Mouse (Mus musculus): ENCODE results near the gene Dgkd. TPM values are rescaled to one million over a fixed set of nuclear protein-coding genes. Genes with fewer than 3 reads are reported as not detected.

Dgkd gene
- polyA plus RNA-seq, 1 experiment from 2014 or later = 37.8 TPM

GRCm38 (mm10) chr1:87961459-87962167 is 108.5 kb downstream of the Dgkd start:
- H3K9me3 ChIP-seq (replicated peaks) = no peaks in the 10 kb centered on the region
- H3K4me3 ChIP-seq = no peak overlapping the region
- peaks cover 16% of the 10 kb centered on the region for H3K4me1 ChIP-seq
- H3K36me3 ChIP-seq = peaks cover 79% of the 10 kb centered on the region
- DNase-seq (ENCODE audit: low spot score) = no peak
- H3K27me3 ChIP-seq (ENCODE audit: low read depth, poor library complexity, severe bottlenecking) = no peaks in the 10 kb centered on the region
- 83% methylated on average over 2 of the region's 2 CpGs for WGBS
- H3K27ac ChIP-seq (replicated peaks) = peak overlapping the region; percentile 64; the same call in 1 of the 2 replicates

GRCm38 (mm10) chr1:87970381-87970780 is 117.3 kb downstream of the Dgkd start:
- no peaks in the 10 kb centered on the region for H3K9me3 ChIP-seq (replicated peaks)
- H3K4me1 ChIP-seq = peaks cover 12% of the 10 kb centered on the region
- no peak for DNase-seq (ENCODE audit: low spot score)
- H3K27ac ChIP-seq (replicated peaks) = no peak overlapping the region
- 88% methylated on average over 4 of the region's 4 CpGs for WGBS
- peaks cover 17% of the 10 kb centered on the region; the same call in 1 of the 2 replicates for H3K27me3 ChIP-seq (ENCODE audit: low read depth, poor library complexity, severe bottlenecking)
- H3K4me3 ChIP-seq = no peak overlapping the region
- H3K36me3 ChIP-seq = peaks cover 60% of the 10 kb centered on the region

GRCm38 (mm10) chr1:87982291-87982690 is 129.2 kb downstream of the Dgkd start:
- Histone ChIP-seq H3K4me1 (no peaks in the 10 kb centered on the region), H3K9me3 (replicated peaks) (no peaks in the 10 kb centered on the region), H3K27me3 (ENCODE audit: low read depth, poor library complexity, severe bottlenecking) (no peaks in the 10 kb centered on the region), H3K36me3 (peaks cover 99% of the 10 kb centered on the region), H3K4me3 (no peak overlapping the region), H3K27ac (replicated peaks) (no peak overlapping the region)
- 88% methylated on average over 4 of the region's 4 CpGs for WGBS
- no peak for DNase-seq (ENCODE audit: low spot score)

- peaks cover 97% of the 10 kb centered on the region for H3K36me3 ChIP-seq
- no peaks in the 10 kb centered on the region for H3K9me3 ChIP-seq (replicated peaks)
- no peak overlapping the region for H3K4me3 ChIP-seq
- WGBS = 94% methylated on average over 2 of the region's 2 CpGs
- H3K27ac ChIP-seq (replicated peaks) = no peak overlapping the region
- no peaks in the 10 kb centered on the region for H3K27me3 ChIP-seq (ENCODE audit: low read depth, poor library complexity, severe bottlenecking)
- DNase-seq (ENCODE audit: low spot score) = no peak
- H3K4me1 ChIP-seq = no peaks in the 10 kb centered on the region
These were observed 139.6 kb downstream of the Dgkd start for GRCm38 (mm10) chr1:87992716-87993115.

Other genes with a start within 250 kb of the Dgkd start
- 3.3 and 3.6 TPM in 2 replicates for gene Inpp5d, start 233.0 kb upstream of the Dgkd start, polyA plus RNA-seq (2016; fragmentation: Nextera tagmentation; extraction: Ambion mirVana)
- 33.2 and 39.8 TPM in 2 replicates for gene Atg16l1, start 97.4 kb upstream of the Dgkd start, polyA plus RNA-seq (2016; fragmentation: Nextera tagmentation; extraction: Ambion mirVana)
- gene Sag, start 49.6 kb upstream of the Dgkd start, polyA plus RNA-seq (2016; fragmentation: Nextera tagmentation; extraction: Ambion mirVana) = 2.2 and 2.7 TPM in 2 replicates
- 30.9 and 35.0 TPM in 2 replicates for gene Usp40, start 155.3 kb downstream of the Dgkd start, polyA plus RNA-seq (2016; fragmentation: Nextera tagmentation; extraction: Ambion mirVana)
- gene Ugt1a10, start 202.1 kb downstream of the Dgkd start, polyA plus RNA-seq (2016; fragmentation: Nextera tagmentation; extraction: Ambion mirVana) = not detected in 2 replicates
- gene Ugt1a9, start 217.5 kb downstream of the Dgkd start, polyA plus RNA-seq (2016; fragmentation: Nextera tagmentation; extraction: Ambion mirVana) = not detected in 2 replicates
- not detected in 2 replicates for gene Ugt1a8, start 234.5 kb downstream of the Dgkd start, polyA plus RNA-seq (2016; fragmentation: Nextera tagmentation; extraction: Ambion mirVana)
- gene Ugt1a7c, start 241.8 kb downstream of the Dgkd start, polyA plus RNA-seq (2016; fragmentation: Nextera tagmentation; extraction: Ambion mirVana) = 0.56 and 1.1 TPM in 2 replicates
- gene Ugt1a6b, start 250.0 kb downstream of the Dgkd start, polyA plus RNA-seq (2016; fragmentation: Nextera tagmentation; extraction: Ambion mirVana) = not detected in 2 replicates

All from midbrain, embryonic 10.5 days (tissue).